Mouse (Mus musculus) ES-Bruce4 (cell line): ENCODE data around the gene Cfdp1.
A peak's percentile ranks its signal among the peaks of the same experiment; 100 is the strongest.

Experiments used
- CTCF ChIP-seq: IDR thresholded peaks from one replicate; pipeline ENCODE4 v1.8.1; 2011; ENCODE audit warnings: low read depth, low read length
- EP300 ChIP-seq: IDR thresholded peaks from 2 replicates; pipeline ENCODE4 v1.6.1; 2011; ENCODE audit warnings: low read depth, low read length; ENCODE audit not compliant: insufficient read depth

GRCm38 (mm10) chr8:111739604-111740003 lies 114.5 kb downstream of the Cfdp1 start:
- TF ChIP-seq CTCF (peak; percentile 42), EP300 (0 out of 2 replicates have a peak, but pooled peaks have one; percentile 21)
